Mouse (Mus musculus): ENCODE measurements around the gene Srsf10.

The Srsf10 gene

GRCm38 (mm10) chr4:135913433-135913832, 57.9 kb downstream of the Srsf10 start:
- DNase-seq (ENCODE audit: low spot score in 2 of 2) = no peak

DNA sequence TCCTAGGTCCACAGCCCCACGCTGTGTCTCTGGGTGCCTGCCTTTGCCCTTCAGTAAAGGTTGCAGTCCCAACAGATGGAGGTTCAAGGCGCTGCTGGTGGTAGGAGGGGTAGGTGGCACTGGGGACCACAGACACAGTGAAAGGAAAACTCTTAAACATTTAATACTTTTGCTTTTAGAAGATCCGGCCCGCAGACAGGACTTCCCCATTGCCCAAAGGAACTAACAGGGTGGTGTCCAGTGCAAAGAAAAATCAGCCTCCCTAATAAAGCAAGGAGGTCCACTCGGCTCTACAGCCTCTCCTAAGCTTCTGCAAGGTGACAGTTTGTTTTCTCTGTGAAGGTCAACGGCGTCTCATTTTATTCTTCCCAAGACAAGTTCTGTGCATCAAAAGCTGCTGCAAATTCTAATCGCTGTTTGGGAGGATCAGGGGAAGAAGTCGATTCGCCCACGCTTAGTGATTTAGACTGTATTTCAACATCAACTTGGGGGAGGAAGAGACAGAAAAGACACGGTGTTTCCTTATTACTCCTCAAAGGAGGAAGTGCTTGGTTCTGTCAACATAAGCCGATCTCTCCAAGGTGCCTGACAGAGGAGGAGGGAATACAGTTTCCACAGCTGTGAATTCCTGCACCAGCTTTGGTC, 63.2 kb downstream of the Srsf10 start:
- no peak for DNase-seq (ENCODE audit: low spot score in 2 of 2)

DNA sequence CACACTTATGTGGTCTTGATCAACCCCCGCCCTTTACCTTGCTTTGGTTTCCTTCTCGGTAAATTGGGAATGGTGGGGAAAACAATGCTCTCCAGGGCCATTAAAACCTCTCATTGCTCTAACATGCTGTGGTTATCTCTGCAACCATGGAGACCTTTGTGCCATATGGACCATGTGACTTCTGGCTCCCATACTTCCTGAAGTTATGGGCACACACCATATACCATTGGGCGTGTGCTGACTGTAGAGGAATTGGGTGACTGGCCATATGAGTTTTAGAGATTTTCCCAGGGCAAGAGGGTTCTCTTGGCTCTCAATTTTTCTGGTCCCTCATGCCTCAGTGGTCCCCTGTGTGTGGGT, 63.7 kb downstream of the Srsf10 start:
- no peak for DNase-seq (ENCODE audit: low spot score in 2 of 2)
